Mouse (Mus musculus) CH12.LX (cell line): ENCODE results near the gene Prr19. TPM values are rescaled to one million over a fixed set of nuclear protein-coding genes. Genes with fewer than 3 reads are reported as not detected.

ENCODE experiments used
- DNase-seq: peaks from one replicate; pipeline ENCODE4 v3.0.0-alpha.2; 2013; ENCODE audit errors: extremely low read depth
- H3K27ac ChIP-seq: 2 replicates; pipeline ENCODE4 v1.5.1; 2012; ENCODE audit warnings: low read depth, mild to moderate bottlenecking, control low read depth, moderate library complexity; ENCODE audit not compliant: insufficient read depth
- H3K27me3 ChIP-seq: replicated peaks from 2 replicates; pipeline ENCODE3; 2012; ENCODE audit warnings: inconsistent platforms
- H3K36me3 ChIP-seq, 2 experiments: replicated peaks in 1 of 2; 2 replicates each; pipeline versions ENCODE3 to v1.6.1; 2012; ENCODE audit warnings: inconsistent platforms in 1 of 2, low read length in 1 of 2, mild to moderate bottlenecking in 1 of 2, mixed read lengths in 1 of 2, moderate library complexity in 1 of 2; ENCODE audit not compliant: control insufficient read depth in 1 of 2, insufficient read depth in 1 of 2
- H3K4me1 ChIP-seq, 2 experiments: 2 replicates each; pipeline ENCODE4 v1.6.1; 2012; ENCODE audit warnings: inconsistent platforms in 1 of 2, moderate library complexity in 1 of 2; ENCODE audit not compliant: insufficient read depth in 2 of 2, control insufficient read depth in 1 of 2
- H3K4me2 ChIP-seq: 2 replicates; pipeline ENCODE4 v1.6.1; 2012; ENCODE audit warnings: low read depth, mild to moderate bottlenecking, control low read depth; ENCODE audit not compliant: poor library complexity, insufficient read depth, severe bottlenecking
- H3K4me3 ChIP-seq, 3 experiments: fragments of 150-350 bp in 1 of 3; sonication (generic) in 1 of 3; replicated peaks in 1 of 3; 2 replicates each; pipeline versions ENCODE3 to v1.5.1; 2011 to 2012; ENCODE audit warnings: low read depth in 2 of 3, low read length in 2 of 3, mild to moderate bottlenecking in 2 of 3, moderate library complexity in 2 of 3, control low read depth in 1 of 3, improper control_type of control experiment in 1 of 3, inconsistent platforms in 1 of 3, mixed read lengths in 1 of 3; ENCODE audit not compliant: poor library complexity in 1 of 3
- H3K79me2 ChIP-seq: replicated peaks from 2 replicates; pipeline ENCODE4 v1.6.1; 2012; ENCODE audit warnings: mild to moderate bottlenecking, moderate library complexity; ENCODE audit not compliant: control insufficient read depth, poor library complexity, insufficient read depth, severe bottlenecking; ENCODE audit errors: extremely low read depth
- H3K9ac ChIP-seq: 2 replicates; pipeline ENCODE4 v1.6.1; 2012; ENCODE audit warnings: low read depth, mild to moderate bottlenecking, control low read depth, moderate library complexity; ENCODE audit not compliant: insufficient read depth
- H3K9me3 ChIP-seq: replicated peaks from 2 replicates; pipeline ENCODE3; 2012; ENCODE audit warnings: low read length, inconsistent platforms, mixed read lengths
- BHLHE40 ChIP-seq: IDR thresholded peaks from 2 replicates; pipeline ENCODE4 v1.6.1; 2011; ENCODE audit warnings: mild to moderate bottlenecking, low read depth, low read length, improper control_type of control experiment
- CTCF ChIP-seq, 2 experiments: IDR thresholded peaks in 1 of 2; conservative IDR thresholded peaks in 1 of 2; 2 replicates each; pipeline ENCODE4 v1.5.1; 2011 to 2012; ENCODE audit warnings: low read depth in 2 of 2, low read length in 2 of 2, improper control_type of control experiment in 1 of 2, inconsistent platforms in 1 of 2, mild to moderate bottlenecking in 1 of 2, moderate library complexity in 1 of 2
- E2F4 ChIP-seq: IDR thresholded peaks from 2 replicates; pipeline ENCODE4 v1.6.1; 2011; ENCODE audit warnings: low read depth, low read length, improper control_type of control experiment; ENCODE audit not compliant: insufficient replicate concordance
- ELF1 ChIP-seq: IDR thresholded peaks from 2 replicates; pipeline ENCODE4 v1.6.1; 2014; ENCODE audit warnings: low read depth, mild to moderate bottlenecking, inconsistent platforms, low read length, improper control_type of control experiment
- EP300 ChIP-seq: IDR thresholded peaks from 2 replicates; pipeline ENCODE4 v1.6.1; 2011; ENCODE audit warnings: low read length, improper control_type of control experiment
- GABPA ChIP-seq: IDR thresholded peaks from 2 replicates; pipeline ENCODE4 v1.6.1; 2012; ENCODE audit warnings: low read depth, low read length, improper control_type of control experiment, inconsistent platforms; ENCODE audit not compliant: insufficient replicate concordance
- HCFC1 ChIP-seq: IDR thresholded peaks from 2 replicates; pipeline ENCODE4 v1.6.1; 2012; ENCODE audit warnings: low read depth, mild to moderate bottlenecking, inconsistent platforms, low read length, improper control_type of control experiment
- IRF4 ChIP-seq: IDR thresholded peaks from 2 replicates; pipeline ENCODE4 v1.6.1; 2014; ENCODE audit warnings: low read depth, mild to moderate bottlenecking, inconsistent platforms, low read length, improper control_type of control experiment
- JUN ChIP-seq: IDR thresholded peaks from 2 replicates; pipeline ENCODE4 v1.6.1; 2011; ENCODE audit warnings: low read depth, mild to moderate bottlenecking, low read length, improper control_type of control experiment, moderate library complexity; ENCODE audit not compliant: insufficient read depth
- JUND ChIP-seq: conservative IDR thresholded peaks from 2 replicates; pipeline ENCODE4 v1.6.1; 2011; ENCODE audit warnings: low read depth, low read length, improper control_type of control experiment
- KAT2A ChIP-seq: IDR thresholded peaks from 2 replicates; pipeline ENCODE4 v1.6.1; 2012; ENCODE audit warnings: low read length, improper control_type of control experiment, inconsistent platforms; ENCODE audit not compliant: insufficient replicate concordance
- MAX ChIP-seq: IDR thresholded peaks from 2 replicates; pipeline ENCODE4 v1.6.1; 2011; ENCODE audit warnings: low read length, improper control_type of control experiment
- MAZ ChIP-seq: IDR thresholded peaks from 2 replicates; pipeline ENCODE4 v1.6.1; 2012; ENCODE audit warnings: low read depth, mild to moderate bottlenecking, inconsistent platforms, low read length, improper control_type of control experiment, moderate library complexity
- MEF2A ChIP-seq: IDR thresholded peaks from 2 replicates; pipeline ENCODE4 v1.6.1; 2014; ENCODE audit warnings: low read depth, mild to moderate bottlenecking, inconsistent platforms, low read length, improper control_type of control experiment, borderline replicate concordance
- MYC ChIP-seq: IDR thresholded peaks from 2 replicates; pipeline ENCODE4 v1.6.1; 2011; ENCODE audit warnings: low read depth, mild to moderate bottlenecking, improper control_type of control experiment, low read length
- NELFE ChIP-seq: IDR thresholded peaks from 2 replicates; pipeline ENCODE4 v1.6.1; 2011; ENCODE audit warnings: low read depth, low read length, improper control_type of control experiment
- NRF1 ChIP-seq: IDR thresholded peaks from 2 replicates; pipeline ENCODE4 v1.6.1; 2014; ENCODE audit warnings: low read depth, mild to moderate bottlenecking, inconsistent platforms, low read length, improper control_type of control experiment, moderate library complexity
- POLR2AphosphoS2 ChIP-seq: IDR thresholded peaks from 2 replicates; pipeline ENCODE4 v1.6.1; 2011; ENCODE audit warnings: low read depth, low read length, improper control_type of control experiment
- RAD21 ChIP-seq: IDR thresholded peaks from 2 replicates; pipeline ENCODE4 v1.6.1; 2011; ENCODE audit warnings: low read depth, mild to moderate bottlenecking, low read length, improper control_type of control experiment, moderate library complexity
- RCOR1 ChIP-seq: conservative IDR thresholded peaks from 2 replicates; pipeline ENCODE4 v1.6.1; 2012; ENCODE audit warnings: low read depth, mild to moderate bottlenecking, inconsistent platforms, low read length, improper control_type of control experiment
- TCF12 ChIP-seq: IDR thresholded peaks from 2 replicates; pipeline ENCODE4 v1.6.1; 2014; ENCODE audit warnings: low read depth, mild to moderate bottlenecking, inconsistent platforms, low read length, improper control_type of control experiment
- USF1 ChIP-seq: IDR thresholded peaks from 2 replicates; pipeline ENCODE4 v1.6.1; 2014; ENCODE audit warnings: low read depth, mild to moderate bottlenecking, inconsistent platforms, low read length, improper control_type of control experiment
- USF2 ChIP-seq: conservative IDR thresholded peaks from 2 replicates; pipeline ENCODE4 v1.6.1; 2011; ENCODE audit warnings: low read depth, low read length, improper control_type of control experiment
- ZC3H11A ChIP-seq: IDR thresholded peaks from 2 replicates; pipeline ENCODE4 v1.6.1; 2012; ENCODE audit warnings: low read depth, mild to moderate bottlenecking, inconsistent platforms, low read length, improper control_type of control experiment
- ZKSCAN1 ChIP-seq: IDR thresholded peaks from 2 replicates; pipeline ENCODE4 v1.6.1; 2012; ENCODE audit warnings: low read depth, inconsistent platforms, low read length, improper control_type of control experiment, borderline replicate concordance
- ZMIZ1 ChIP-seq: IDR thresholded peaks from 2 replicates; pipeline ENCODE4 v1.6.1; 2012; ENCODE audit warnings: low read depth, mild to moderate bottlenecking, inconsistent platforms, low read length, improper control_type of control experiment
- ZNF384 ChIP-seq: IDR thresholded peaks from 2 replicates; pipeline ENCODE4 v1.6.1; 2012; ENCODE audit warnings: low read depth, low read length, improper control_type of control experiment, inconsistent platforms
- dilution Hi-C: fragments of 300-500 bp; cut with MboI; formaldehyde crosslinking; loops from 2 replicates; pipeline ENCODE4 v1.14.3; 2020; ENCODE audit warnings: low sequenced_read_pairs; ENCODE audit not compliant: extremely low pct_unique_long_range_greater_than_20kb, extremely low pct_ligation_motif_present
- in situ Hi-C: fragments of 300-500 bp; cut with MboI; formaldehyde crosslinking; loops from 3 replicates; pipeline ENCODE4 v1.14.3; 2019; ENCODE audit warnings: low sequenced_read_pairs, low pct_ligation_motif_present, low pct_unique_long_range_greater_than_20kb, mixed read lengths
- polyA plus RNA-seq: library from polyadenylated mRNA; unstranded; fragments of >175 nt; gene quantifications from 2 replicates; pipeline ENCODE4 v1.2.1, GENCODE M21; 2012; ENCODE audit warnings: low read depth; ENCODE audit not compliant: insufficient read length
- total RNA-seq, 2 experiments: library from RNA; depleted of rRNA; stranded (reverse); fragments of 300-350 nt in 1 of 2; fragments of >200 nt in 1 of 2; gene quantifications; 2 replicates each; pipeline ENCODE4 v1.2.3; 2012 to 2014

Prr19 gene
- total and polyA plus RNA-seq, 3 experiments = not detected

DNA sequence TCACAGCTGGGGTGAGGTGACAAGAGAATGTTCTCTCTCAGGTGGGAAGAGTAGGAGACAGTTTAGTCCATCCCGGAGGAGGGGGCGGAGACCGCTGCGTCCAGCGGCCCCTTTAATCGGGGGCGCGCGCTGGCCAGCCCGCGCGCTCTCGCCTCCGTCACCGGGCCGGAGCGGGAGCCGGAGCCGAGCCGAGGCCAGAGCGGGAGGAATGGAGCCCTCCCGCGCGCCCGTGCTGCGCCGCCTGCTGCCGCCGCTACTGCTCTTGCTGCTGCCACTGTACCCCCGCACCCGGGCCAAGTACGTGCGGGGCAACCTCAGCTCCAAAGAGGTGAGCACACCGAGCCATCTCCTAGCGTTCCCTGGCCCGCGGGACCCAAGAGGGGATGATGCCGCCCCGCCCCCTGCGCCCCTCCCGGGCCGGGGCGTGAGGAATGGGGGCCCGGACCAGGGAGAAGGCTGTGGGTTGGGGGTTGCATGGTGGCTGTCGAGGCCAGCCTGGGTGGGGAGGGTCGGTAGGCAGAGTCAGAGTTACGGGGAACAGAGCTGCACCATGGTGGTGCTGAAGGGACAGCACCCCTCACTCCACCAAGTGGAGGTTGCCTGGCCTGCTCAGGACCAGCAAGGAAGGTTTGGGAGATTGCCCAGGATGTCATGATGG, 4.9 kb downstream of the Prr19 start, which contains the start of gene Tmem145:
TSS of gene Tmem145 (plus strand) at position 151 of the 658 bp plus-strand sequence.
- Histone ChIP-seq H3K4me2 (no peak within 1 kb of the TSS), H3K9me3 (no peaks in the 10 kb centered on the region), H3K4me1 (no peaks in the 10 kb centered on the region), H3K36me3 (no peaks in the 10 kb centered on the region), H3K4me3 (no peak within 1 kb of the TSS), H3K9ac (no peak within 1 kb of the TSS), H3K27me3 (peaks cover 78% of the 10 kb centered on the region), H3K79me2 (no peaks in the 10 kb centered on the region), H3K27ac (no peak within 1 kb of the TSS)
- no peak for DNase-seq
- dilution Hi-C loops = no loop called here
- TF ChIP-seq CTCF (conservative IDR thresholded peaks at IDR 0.05 in 1 of 2, IDR thresholded peaks at IDR 0.05 in 1 of 2; ENCODE audit: low read depth in 2 of 2, low read length in 2 of 2) = no peak
- TF ChIP-seq USF2 = no peak
- no peak for TF ChIP-seq IRF4
- in situ Hi-C loops = no loop called here

DNA sequence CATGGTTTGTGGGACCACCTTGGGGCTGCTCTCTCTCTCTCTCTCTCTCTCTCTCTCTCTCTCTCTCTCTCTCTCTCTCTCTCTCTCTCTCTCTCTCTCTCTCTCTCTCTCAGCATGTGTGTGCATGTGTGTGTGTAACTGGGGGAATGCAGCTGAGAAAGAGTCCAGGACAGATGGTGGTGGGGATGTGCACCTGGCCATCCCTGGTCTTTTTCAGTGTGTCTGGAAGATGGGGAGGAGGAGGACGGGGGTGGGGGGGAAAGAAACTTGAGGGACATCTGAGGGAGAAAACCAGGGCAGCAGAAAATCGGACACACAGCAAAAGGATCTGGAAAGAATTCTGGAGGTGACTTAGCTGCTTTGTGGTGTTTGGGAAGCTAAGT, 5.4 kb downstream of the Prr19 start:
- Histone ChIP-seq H3K36me3 (no peaks in the 10 kb centered on the region), H3K9ac (no peak overlapping the region), H3K27me3 (peaks cover 83% of the 10 kb centered on the region)

DNA sequence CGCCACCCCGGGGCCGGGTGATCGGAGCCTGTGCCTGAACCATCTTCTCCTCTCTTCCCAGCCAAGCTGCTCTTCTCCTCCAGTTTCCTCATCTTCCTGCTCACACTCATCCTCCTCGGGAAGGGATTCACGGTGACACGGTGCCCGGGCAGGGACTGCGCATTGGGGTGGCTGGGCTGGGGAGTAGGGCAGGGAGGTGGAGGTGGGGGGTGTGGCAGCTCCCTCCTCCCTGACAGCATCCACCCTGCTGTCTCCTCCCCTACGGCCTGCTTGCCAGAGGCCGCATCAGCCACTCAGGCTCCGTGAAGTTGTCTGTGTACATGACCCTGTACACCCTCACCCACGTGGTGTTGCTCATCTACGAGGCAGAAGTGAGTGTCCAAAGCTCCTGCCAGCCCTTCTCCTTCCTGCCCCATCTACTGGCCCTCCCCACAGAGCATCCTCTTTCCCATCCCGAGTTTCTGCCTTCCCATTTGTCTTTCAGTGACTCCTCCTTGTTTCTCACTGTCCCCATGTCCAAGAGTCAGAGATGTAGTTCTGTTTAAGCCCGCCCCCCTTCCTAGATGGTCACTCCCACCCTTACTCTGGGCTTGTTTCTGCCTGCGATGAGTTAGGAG, 7.6 kb downstream of the Prr19 start:
- Histone ChIP-seq H3K4me1 (peaks cover 0 to 3% of the 10 kb centered on the region in 2 experiments; a peak in 2 of 4 replicates), H3K4me2 (no peak overlapping the region), H3K79me2 (no peaks in the 10 kb centered on the region), H3K27ac (no peak overlapping the region), H3K36me3 (no peaks in the 10 kb centered on the region), H3K9me3 (no peaks in the 10 kb centered on the region), H3K4me3 (no peak overlapping the region), H3K9ac (no peak overlapping the region), H3K27me3 (peaks cover 87% of the 10 kb centered on the region)
- TF ChIP-seq CTCF (conservative IDR thresholded peaks at IDR 0.05 in 1 of 2, IDR thresholded peaks at IDR 0.05 in 1 of 2; ENCODE audit: low read depth in 2 of 2, low read length in 2 of 2) (no peak), JUND (no peak), KAT2A (no peak), USF1 (no peak), TCF12 (no peak), ZC3H11A (no peak), ZNF384 (no peak), MAX (no peak), BHLHE40 (no peak), GABPA (no peak), RCOR1 (no peak), EP300 (no peak), RAD21 (no peak), MEF2A (no peak), IRF4 (no peak), JUN (no peak), HCFC1 (no peak), MAZ (no peak)
- in situ Hi-C loops (no loop called here), dilution Hi-C loops (no loop called here)
- DNase-seq = no peak

More for the DNA sequence above, 5.4 kb downstream of the Prr19 start:
- no peak overlapping the region for H3K4me3 ChIP-seq
- no peak overlapping the region for H3K4me2 ChIP-seq
- no peaks in the 10 kb centered on the region for H3K9me3 ChIP-seq
- no peaks in the 10 kb centered on the region for H3K4me1 ChIP-seq
- no peak overlapping the region for H3K27ac ChIP-seq
- dilution Hi-C loops = no loop called here
- in situ Hi-C loops = no loop called here
- TF ChIP-seq MYC = no peak
- TF ChIP-seq EP300 = no peak
- no peak for TF ChIP-seq ZMIZ1
- no peak for TF ChIP-seq CTCF (conservative IDR thresholded peaks at IDR 0.05 in 1 of 2, IDR thresholded peaks at IDR 0.05 in 1 of 2; ENCODE audit: low read depth in 2 of 2, low read length in 2 of 2)
- no peak for TF ChIP-seq NRF1
- TF ChIP-seq ZKSCAN1 = no peak
- no peak for TF ChIP-seq E2F4
- TF ChIP-seq USF2 = no peak
- TF ChIP-seq POLR2AphosphoS2 = no peak
- no peak for TF ChIP-seq ELF1
- TF ChIP-seq NELFE = no peak
- H3K79me2 ChIP-seq = no peaks in the 10 kb centered on the region
- no peak for DNase-seq
